ENCODE assay signal across 7 mouse cellular contexts in the genomic region with DNA sequence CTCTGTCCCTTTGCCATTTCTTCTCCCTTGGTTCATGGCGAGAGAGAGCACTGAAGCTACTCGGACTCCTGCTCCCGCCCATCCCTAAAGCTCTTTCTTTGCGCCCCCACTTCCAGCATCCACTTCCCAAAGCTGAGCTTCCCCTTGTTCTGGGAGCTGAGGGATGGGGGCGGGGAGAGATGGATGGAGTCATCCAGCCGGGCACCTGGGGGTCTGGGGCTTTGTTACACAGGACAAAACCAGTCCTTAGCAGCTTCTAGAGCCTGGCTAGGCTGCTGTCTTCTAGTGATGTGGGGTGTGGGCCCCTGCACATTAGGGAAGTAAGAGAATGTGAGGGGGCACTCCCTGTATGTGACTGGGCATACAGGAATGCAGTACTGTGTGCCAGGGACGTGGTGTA. TPM values are rescaled to one million over a fixed set of nuclear protein-coding genes. Genes with fewer than 3 reads are reported as not detected.
DNase-seq lines count a peak whose midpoint lies in the region; ATAC-seq and TF ChIP-seq lines count a peak whose summit lies in the region.

No protein-coding gene starts in this region.

- H3K4me2 ChIP-seq in lung, embryonic 16.5 days (ENCODE audit: low read depth, low read length): peak overlapping the region; percentile 58
- H3K4me2 ChIP-seq in neural tube, embryonic 13.5 days: peak overlapping the region; percentile 55

- no peaks in the 10 kb centered on the region for H3K36me3 ChIP-seq in lung, embryonic 16.5 days (ENCODE audit: control insufficient read depth, insufficient read depth, low read length)
- no peaks in the 10 kb centered on the region for H3K36me3 ChIP-seq in forebrain, embryonic 10.5 days (replicated peaks)
- no peaks in the 10 kb centered on the region for H3K36me3 ChIP-seq in neural tube, embryonic 13.5 days

- no peaks in the 10 kb centered on the region for H3K4me1 ChIP-seq in lung, embryonic 16.5 days (replicated peaks; ENCODE audit: control insufficient read depth, insufficient read depth, low read length)
- no peaks in the 10 kb centered on the region for H3K4me1 ChIP-seq in lung, adult 2 months (ENCODE audit: control insufficient read depth, insufficient read depth, low read length)
- H3K4me1 ChIP-seq in forebrain, embryonic 10.5 days: peaks cover 20% of the 10 kb centered on the region
- H3K4me1 ChIP-seq in neural tube, embryonic 13.5 days (replicated peaks): 0 out of 2 replicates have a peak, but pooled peaks cover 6% of the 10 kb centered on the region

- TF ChIP-seq CTCF in lung, adult 2 months (IDR thresholded peaks at IDR 0.05; ENCODE audit: insufficient read depth, low read length): no peak

- no peak for DNase-seq in lung, adult 2 months
- peak; percentile 31 for DNase-seq in forebrain, embryonic 10.5 days (ENCODE audit: extremely low spot score, low spot score)
- DNase-seq in layer of hippocampus, adult 18-20 months (ENCODE audit: low spot score in 2 of 2): peak; percentile 10 to 34
- no peak for DNase-seq in gastrocnemius, adult 8-10 months (ENCODE audit: low spot score in 2 of 2)
- no peak for DNase-seq in liver

- peak; percentile 67; the same call in 1 of the 2 replicates for ATAC-seq in lung, embryonic 16.5 days (ENCODE audit: low read depth)
- peak; percentile 80 for ATAC-seq in neural tube, embryonic 13.5 days (ENCODE audit: low read depth)

- H3K27ac ChIP-seq in lung, embryonic 16.5 days (ENCODE audit: low read length): no peak overlapping the region
- peak overlapping the region; percentile 89 for H3K27ac ChIP-seq in forebrain, embryonic 10.5 days
- H3K27ac ChIP-seq in neural tube, embryonic 13.5 days (replicated peaks): peak overlapping the region; percentile 90

- no peak for TF ChIP-seq POLR2A in lung, adult 2 months (IDR thresholded peaks at IDR 0.05; ENCODE audit: borderline replicate concordance, extremely low read depth, low read depth, low read length)

- 18% methylated on average over 7 of the region's 7 CpGs for WGBS in lung, embryonic 16.5 days
- 23% methylated on average over 7 of the region's 7 CpGs for WGBS in lung, adult 2 months
- 21% methylated on average over 7 of the region's 7 CpGs for WGBS in forebrain, embryonic 10.5 days
- WGBS in neural tube, embryonic 13.5 days: 20% methylated on average over 6 of the region's 7 CpGs

- H3K27me3 ChIP-seq in lung, embryonic 16.5 days (ENCODE audit: control insufficient read depth, insufficient read depth, low read depth, low read length): peaks cover 7% of the 10 kb centered on the region
- peaks cover 89% of the 10 kb centered on the region for H3K27me3 ChIP-seq in forebrain, embryonic 10.5 days (ENCODE audit: poor library complexity, severe bottlenecking)
- peaks cover 17% of the 10 kb centered on the region; the same call in 1 of the 2 replicates for H3K27me3 ChIP-seq in neural tube, embryonic 13.5 days

- H3K9ac ChIP-seq in lung, embryonic 16.5 days (ENCODE audit: low read length): no peak overlapping the region; the same call in 1 of the 2 replicates
- H3K9ac ChIP-seq in neural tube, embryonic 13.5 days: peak overlapping the region; percentile 77

- peak overlapping the region; percentile 33 for H3K4me3 ChIP-seq in lung, embryonic 16.5 days (ENCODE audit: low read length)
- no peak overlapping the region for H3K4me3 ChIP-seq in lung, adult 2 months (replicated peaks; ENCODE audit: extremely low read depth, low read depth, low read length)
- peak overlapping the region; percentile 54 for H3K4me3 ChIP-seq in forebrain, embryonic 10.5 days
- peak overlapping the region; percentile 46 for H3K4me3 ChIP-seq in neural tube, embryonic 13.5 days

- H3K9me3 ChIP-seq in lung, embryonic 16.5 days (ENCODE audit: control insufficient read depth, low read length): no peaks in the 10 kb centered on the region
- no peaks in the 10 kb centered on the region for H3K9me3 ChIP-seq in forebrain, embryonic 10.5 days
- no peaks in the 10 kb centered on the region for H3K9me3 ChIP-seq in neural tube, embryonic 13.5 days

RNA-seq across cellular contexts. Expression of gene Pak3, which starts 0.5 kb away (rescaled TPM):
- polyA plus RNA-seq in lung, embryonic 16.5 days (2015; fragmentation: Nextera tagmentation; extraction: Ambion mirVana): 7.1 and 8.3 TPM in 2 replicates
- polyA plus RNA-seq in lung, adult 2 months (2012; rRNA removed): 0.09 and 0.17 TPM in 2 replicates
- polyA plus RNA-seq in forebrain, embryonic 10.5 days (2016; fragmentation: Nextera tagmentation; extraction: Ambion mirVana): 60.3 and 62.7 TPM in 2 replicates
- 100 to 1,000 TPM; 132 to 142 TPM for total RNA-seq in layer of hippocampus, adult 18-20 months (2021)
- 122 and 132 TPM in 2 replicates for polyA plus RNA-seq in neural tube, embryonic 13.5 days (2015; fragmentation: Nextera tagmentation; extraction: Ambion mirVana)
- under 1 TPM in 3 of 4 experiments, not detected in 1; 0.05 to 0.09 (median 0.07) TPM for total RNA-seq in gastrocnemius, adult 8-10 months (2022)

Comparison
In these comparisons a context has a peak if more than half of its experiments do, and no peak if none do; other contexts are left out.
1. DNase-seq: peak in forebrain, embryonic 10.5 days (single experiment) and layer of hippocampus, adult 18-20 months (2 of 2); none in lung, adult 2 months (single experiment), gastrocnemius, adult 8-10 months (0 of 2) and liver (single experiment).